Mouse (Mus musculus) embryonic facial prominence, embryonic 12.5 days (tissue): ENCODE results near the gene Myg1. TPM values are rescaled to one million over a fixed set of nuclear protein-coding genes. Genes with fewer than 3 reads are reported as not detected.
"Not testable (repeated sequence)": the region's sequence is repeated elsewhere in the genome, so short reads cannot be mapped to it uniquely, and the experiment has no call there.

ENCODE experiments used
- ATAC-seq: fragments of 200-750 bp; cut with Nextera tagmentation; 2 replicates; pipeline ENCODE4 v1.8.0; 2017; ENCODE audit not compliant: insufficient number of reproducible peaks, insufficient read depth, low FRiP score, low TSS enrichment
- H3K27ac ChIP-seq: fragments of 300-500 bp; sonication (generic); 2 replicates; pipeline ENCODE4 v1.5.1; 2016; ENCODE audit warnings: mild to moderate bottlenecking
- H3K27me3 ChIP-seq: fragments of 300-500 bp; sonication (generic); 2 replicates; pipeline ENCODE4 v1.6.1; 2016; ENCODE audit warnings: mild to moderate bottlenecking, moderate library complexity
- H3K36me3 ChIP-seq: fragments of 300-500 bp; sonication (generic); 2 replicates; pipeline ENCODE4 v1.6.1; 2016; ENCODE audit warnings: mild to moderate bottlenecking
- H3K4me1 ChIP-seq: fragments of 300-500 bp; sonication (generic); 2 replicates; pipeline ENCODE4 v1.6.1; 2016
- H3K4me2 ChIP-seq: fragments of 300-500 bp; sonication (generic); replicated peaks from 2 replicates; pipeline ENCODE4 v1.6.1; 2016; ENCODE audit warnings: mild to moderate bottlenecking, moderate library complexity
- H3K4me3 ChIP-seq: fragments of 300-500 bp; sonication (generic); 2 replicates; pipeline ENCODE4 v1.5.1; 2016; ENCODE audit warnings: mild to moderate bottlenecking
- H3K9ac ChIP-seq: fragments of 300-500 bp; sonication (generic); 2 replicates; pipeline ENCODE4 v1.6.1; 2016; ENCODE audit warnings: mild to moderate bottlenecking, moderate library complexity
- H3K9me3 ChIP-seq: fragments of 300-500 bp; sonication (generic); 2 replicates; pipeline ENCODE4 v1.6.1; 2016; ENCODE audit warnings: mild to moderate bottlenecking, moderate library complexity
- whole genome bisulfite sequencing: fragments of 180-500 bp; shearing (Covaris S2); methylation state at CpG from one replicate; pipeline ENCODE4 v1.1.7; 2016; 5-methylcytosine and 5-hydroxymethylcytosine counted together
- polyA plus RNA-seq: library from polyadenylated mRNA; unstranded; fragments of >200 nt; fragmentation: Nextera tagmentation; extraction: Ambion mirVana; gene quantifications from 2 replicates; pipeline ENCODE4 v1.2.1, GENCODE M21; 2016

The Myg1 gene
- polyA plus RNA-seq, 1 experiment from 2014 or later = 113 TPM

DNA sequence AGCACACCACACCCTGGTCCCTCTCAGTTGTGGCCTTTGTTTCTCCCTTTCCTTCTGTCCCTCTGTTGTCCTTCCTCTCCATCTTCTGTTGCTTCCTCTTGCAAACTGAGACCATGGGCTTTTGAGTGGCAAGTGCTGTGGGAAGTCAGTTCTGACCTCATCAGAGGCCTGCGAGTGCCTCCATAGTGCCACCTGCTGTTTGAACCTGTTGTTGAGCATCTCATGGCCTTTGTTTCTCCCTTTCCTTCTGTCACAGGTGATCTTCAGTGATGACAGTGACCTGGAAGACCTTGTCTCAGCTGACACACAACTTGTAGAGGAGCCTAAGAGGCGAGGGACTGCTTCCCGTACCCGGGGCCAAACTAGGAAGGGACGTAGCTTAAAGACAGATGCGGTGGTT, 15.2 kb upstream of the Myg1 start:
- H3K27ac ChIP-seq = no peak overlapping the region
- no peaks in the 10 kb centered on the region for H3K27me3 ChIP-seq
- H3K36me3 ChIP-seq = peaks cover 81% of the 10 kb centered on the region
- no peaks in the 10 kb centered on the region for H3K9me3 ChIP-seq
- H3K4me3 ChIP-seq = no peak overlapping the region
- WGBS = 89% methylated on average over 6 of the region's 6 CpGs
- no peaks in the 10 kb centered on the region for H3K4me1 ChIP-seq
- no peak overlapping the region for H3K4me2 ChIP-seq
- no peak for ATAC-seq
- H3K9ac ChIP-seq = no peak overlapping the region

GRCm38 (mm10) chr15:102324654-102325473, 6.6 kb upstream of the Myg1 start:
- ATAC-seq = no peak
- Histone ChIP-seq H3K9me3 (no peaks in the 10 kb centered on the region), H3K36me3 (peaks cover 57% of the 10 kb centered on the region), H3K4me1 (peaks cover 7% of the 10 kb centered on the region; the same call in 1 of the 2 replicates), H3K4me2 (peak overlapping the region; percentile 84), H3K27me3 (no peaks in the 10 kb centered on the region), H3K9ac (no peak overlapping the region), H3K4me3 (no peak overlapping the region), H3K27ac (no peak overlapping the region; the same call in 1 of the 2 replicates)
- 75% methylated on average over 12 of the region's 12 CpGs for WGBS

DNA sequence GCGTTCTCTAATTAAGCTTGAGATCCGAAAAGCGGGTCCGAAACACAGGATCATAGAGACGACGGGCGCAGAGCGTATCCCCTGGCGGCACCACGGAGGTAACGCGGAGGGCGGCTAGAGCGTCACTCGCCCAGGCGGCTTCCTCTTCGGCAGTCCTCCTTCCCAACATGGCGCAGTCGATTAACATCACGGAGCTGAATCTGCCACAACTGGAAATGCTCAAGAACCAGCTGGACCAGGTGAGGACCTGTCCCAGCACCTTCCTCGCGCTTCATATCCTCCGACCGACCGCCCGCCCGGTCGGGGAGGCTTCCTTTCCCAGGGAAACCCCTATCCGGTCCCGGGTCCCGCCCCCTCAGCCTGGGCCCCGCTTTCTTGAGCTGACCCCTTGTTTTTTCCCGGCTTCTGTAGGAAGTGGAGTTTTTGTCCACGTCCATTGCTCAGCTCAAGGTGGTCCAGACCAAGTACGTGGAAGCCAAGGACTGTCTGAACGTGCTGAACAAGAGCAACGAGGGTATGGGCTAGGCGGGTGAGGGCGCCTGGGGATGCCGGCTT, 5.4 kb upstream of the Myg1 start, which contains the start of gene Pfdn5:
Pfdn5 (plus strand) TSS at position 95 of the 555 bp plus-strand sequence.
- Histone ChIP-seq H3K27me3 (no peaks in the 10 kb centered on the region), H3K27ac (peak within 1 kb of the TSS; percentile 72), H3K9me3 (no peaks in the 10 kb centered on the region), H3K4me1 (peaks cover 8% of the 10 kb centered on the region), H3K4me3 (peak within 1 kb of the TSS; percentile 90), H3K4me2 (peak within 1 kb of the TSS; percentile 84), H3K9ac (peak within 1 kb of the TSS; percentile 81), H3K36me3 (peaks cover 54% of the 10 kb centered on the region)
- WGBS = under 1% methylated on average over 40 of the region's 40 CpGs
- ATAC-seq = peak; percentile 88; the same call in 1 of the 2 replicates

GRCm38 (mm10) chr15:102326892-102327291, 4.6 kb upstream of the Myg1 start:
- Histone ChIP-seq H3K9ac (peak overlapping the region; percentile 81), H3K27me3 (no peaks in the 10 kb centered on the region), H3K4me1 (peaks cover 12% of the 10 kb centered on the region), H3K4me3 (peak overlapping the region; percentile 90), H3K36me3 (peaks cover 46% of the 10 kb centered on the region), H3K9me3 (no peaks in the 10 kb centered on the region), H3K4me2 (peak overlapping the region; percentile 84), H3K27ac (no peak overlapping the region; the same call in 1 of the 2 replicates)
- 67% methylated on average over 8 of the region's 8 CpGs for WGBS
- ATAC-seq = no peak

GRCm38 (mm10) chr15:102335254-102335653, 3.7 kb downstream of the Myg1 start:
- Histone ChIP-seq H3K27me3 (no peaks in the 10 kb centered on the region), H3K4me2 (no peak overlapping the region), H3K4me3 (no peak overlapping the region), H3K27ac (no peak overlapping the region), H3K36me3 (peaks cover 78% of the 10 kb centered on the region), H3K4me1 (peaks cover 20% of the 10 kb centered on the region), H3K9ac (no peak overlapping the region), H3K9me3 (no peaks in the 10 kb centered on the region)
- ATAC-seq = no peak
- WGBS = 88% methylated on average over 8 of the region's 8 CpGs

- not testable (repeated sequence) for H3K4me2 ChIP-seq, H3K27ac ChIP-seq, H3K9ac ChIP-seq, H3K27me3 ChIP-seq, H3K4me3 ChIP-seq, ATAC-seq, H3K9me3 ChIP-seq
- 94% methylated on average over 5 of the region's 5 CpGs for WGBS
- Histone ChIP-seq H3K36me3 (peaks cover 76% of the 10 kb centered on the region), H3K4me1 (peaks cover 20% of the 10 kb centered on the region)
These were observed 4.4 kb downstream of the Myg1 start for GRCm38 (mm10) chr15:102335925-102336324.

GRCm38 (mm10) chr15:102336946-102337345, 5.4 kb downstream of the Myg1 start:
- no peak overlapping the region for H3K4me2 ChIP-seq
- no peaks in the 10 kb centered on the region for H3K9me3 ChIP-seq
- H3K36me3 ChIP-seq = peaks cover 76% of the 10 kb centered on the region
- H3K4me1 ChIP-seq = peaks cover 14% of the 10 kb centered on the region
- WGBS = 78% methylated on average over 4 of the region's 4 CpGs
- H3K9ac ChIP-seq = no peak overlapping the region
- no peak overlapping the region for H3K27ac ChIP-seq
- no peaks in the 10 kb centered on the region for H3K27me3 ChIP-seq
- no peak for ATAC-seq
- no peak overlapping the region for H3K4me3 ChIP-seq

DNA sequence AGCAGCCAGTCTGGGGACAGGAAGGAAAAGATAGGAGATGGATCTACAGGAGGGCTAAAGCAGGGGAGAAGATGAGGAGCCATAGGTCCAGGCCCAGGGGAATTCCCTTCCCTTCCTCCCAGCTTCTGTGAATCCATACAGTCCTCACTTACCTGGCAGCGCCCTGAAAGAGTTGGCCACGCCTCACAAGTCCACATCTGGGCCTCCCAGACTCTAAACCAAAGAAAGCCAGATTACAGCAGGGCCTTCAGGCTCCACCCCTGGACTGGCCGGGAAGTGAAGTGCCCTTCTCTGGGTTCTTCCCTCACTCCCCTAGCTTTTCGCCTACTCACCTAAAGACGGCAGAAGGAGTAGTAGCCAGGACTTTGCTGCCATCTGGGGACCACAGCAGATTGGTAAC, 8.1 kb downstream of the Myg1 start:
- H3K4me2 ChIP-seq = no peak overlapping the region
- H3K9ac ChIP-seq = no peak overlapping the region
- no peak for ATAC-seq
- no peaks in the 10 kb centered on the region for H3K9me3 ChIP-seq
- H3K36me3 ChIP-seq = peaks cover 63% of the 10 kb centered on the region
- H3K27me3 ChIP-seq = no peaks in the 10 kb centered on the region
- H3K4me3 ChIP-seq = no peak overlapping the region
- no peaks in the 10 kb centered on the region for H3K4me1 ChIP-seq
- H3K27ac ChIP-seq = no peak overlapping the region
- 76% methylated on average over 5 of the region's 5 CpGs for WGBS

DNA sequence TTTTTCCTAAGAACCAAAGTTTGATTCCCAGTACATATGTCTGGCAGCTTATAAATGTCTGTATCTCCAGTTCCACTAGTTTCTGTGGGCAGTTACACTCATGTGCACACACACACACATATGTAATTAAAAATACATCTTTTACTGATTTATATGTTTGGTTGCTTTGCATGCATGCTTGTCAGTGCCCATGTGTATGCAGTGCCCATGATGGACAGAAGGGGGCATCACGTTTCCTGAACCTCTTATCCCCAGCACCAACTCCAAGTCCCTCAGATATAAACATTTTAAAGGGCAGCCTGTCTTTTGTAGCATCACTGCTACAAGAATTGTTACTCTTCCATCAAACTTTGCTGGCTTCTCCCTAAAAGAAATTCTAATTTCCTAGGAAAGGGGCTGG, 10.1 kb downstream of the Myg1 start:
- no peak overlapping the region for H3K9ac ChIP-seq
- H3K4me3 ChIP-seq = no peak overlapping the region
- ATAC-seq = no peak
- H3K9me3 ChIP-seq = no peaks in the 10 kb centered on the region
- H3K27ac ChIP-seq = no peak overlapping the region
- no peak overlapping the region for H3K4me2 ChIP-seq
- 8% methylated on average over 1 of the region's 1 CpGs for WGBS
- peaks cover 63% of the 10 kb centered on the region for H3K36me3 ChIP-seq
- H3K27me3 ChIP-seq = no peaks in the 10 kb centered on the region
- no peaks in the 10 kb centered on the region for H3K4me1 ChIP-seq

DNA sequence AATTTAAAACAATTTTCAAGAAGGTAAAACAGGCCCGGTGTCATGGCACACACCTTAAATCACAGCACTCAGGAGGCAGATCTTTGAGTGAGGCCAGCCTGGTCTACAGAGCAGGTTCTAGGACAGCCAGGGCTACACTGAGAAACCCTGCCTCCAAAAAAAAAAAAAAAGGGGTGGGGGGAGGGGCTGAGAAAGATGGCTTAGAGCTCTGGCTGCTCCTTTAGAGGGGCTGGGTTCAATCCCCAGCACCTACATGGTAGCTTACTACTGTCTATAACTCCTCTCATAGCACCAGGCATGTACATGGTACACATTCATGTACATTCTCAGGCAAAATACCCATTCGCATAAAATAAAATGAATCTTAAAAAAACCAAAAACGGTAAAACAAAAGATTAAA, 13.0 kb downstream of the Myg1 start:
- Histone ChIP-seq H3K27me3 (no peaks in the 10 kb centered on the region), H3K9ac (no peak overlapping the region), H3K4me1 (no peaks in the 10 kb centered on the region), H3K27ac (no peak overlapping the region), H3K36me3 (peaks cover 40% of the 10 kb centered on the region), H3K4me3 (no peak overlapping the region), H3K4me2 (no peak overlapping the region), H3K9me3 (no peaks in the 10 kb centered on the region)
- WGBS = 93% methylated on average over 3 of the region's 3 CpGs
- ATAC-seq = no peak

- no peak for ATAC-seq
- H3K27ac ChIP-seq = no peak overlapping the region
- no peaks in the 10 kb centered on the region for H3K27me3 ChIP-seq
- H3K36me3 ChIP-seq = peaks cover 29% of the 10 kb centered on the region
- no peaks in the 10 kb centered on the region for H3K9me3 ChIP-seq
- no peak overlapping the region for H3K9ac ChIP-seq
- 75% methylated on average over 4 of the region's 4 CpGs for WGBS
- peaks cover 9% of the 10 kb centered on the region for H3K4me1 ChIP-seq
- no peak overlapping the region for H3K4me3 ChIP-seq
- H3K4me2 ChIP-seq = no peak overlapping the region
These were observed 14.9 kb downstream of the Myg1 start for GRCm38 (mm10) chr15:102346444-102346843.
